Mouse (Mus musculus): ENCODE data around the gene Pptc7. TPM values are rescaled to one million over a fixed set of nuclear protein-coding genes. Genes with fewer than 3 reads are reported as not detected.

Gene Pptc7
- 9.6 and 10.7 TPM in 2 replicates for polyA plus RNA-seq (2016; fragmentation: Nextera tagmentation; extraction: Ambion mirVana)

DNA sequence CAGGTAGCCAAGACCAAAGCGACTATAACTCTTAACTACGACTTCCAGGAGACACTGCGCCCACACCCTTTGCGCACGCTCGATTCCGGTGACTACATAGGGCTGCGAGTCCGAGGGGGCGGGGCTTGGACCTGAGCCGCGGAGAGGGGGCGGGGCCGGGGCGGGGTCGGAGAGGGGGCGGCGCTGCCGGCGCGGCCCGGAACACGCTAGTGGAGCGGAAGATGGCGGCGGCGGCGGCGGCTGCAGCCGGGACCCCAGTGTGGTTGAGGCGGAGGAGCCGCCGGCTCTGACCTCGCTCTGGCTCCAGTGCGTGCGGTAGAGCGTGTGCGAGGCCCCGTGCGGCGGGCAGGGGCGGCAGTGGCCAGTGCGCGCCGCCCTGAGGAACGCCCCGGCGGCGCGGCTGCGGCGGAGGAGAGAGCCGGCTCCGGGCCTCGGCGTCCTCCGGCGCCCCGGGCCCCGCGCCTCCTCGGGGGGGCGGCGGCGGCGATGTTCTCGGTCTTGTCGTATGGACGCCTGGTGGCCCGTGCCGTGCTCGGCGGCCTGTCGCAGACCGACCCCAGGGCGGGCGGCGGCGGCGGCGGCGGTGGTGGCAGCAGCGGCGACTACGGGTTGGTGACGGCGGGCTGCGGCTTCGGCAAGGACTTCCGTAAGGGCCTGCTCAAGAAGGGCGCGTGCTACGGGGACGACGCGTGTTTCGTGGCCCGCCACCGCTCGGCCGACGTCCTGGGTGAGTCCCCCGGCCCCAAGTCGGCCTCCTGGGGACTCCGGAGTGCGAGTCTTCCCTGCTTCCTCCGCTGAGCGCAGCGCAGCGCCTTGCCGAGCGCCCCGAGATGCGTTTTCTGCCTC is at the start of gene Pptc7:
Gene Pptc7, plus strand, starts transcription at position 183 of the 846 bp plus-strand sequence.
- Histone ChIP-seq H3K36me3 (replicated peaks) (peaks cover 16% of the 10 kb centered on the region), H3K27ac (peak within 1 kb of the TSS; percentile 87), H3K4me2 (peak within 1 kb of the TSS; percentile 99), H3K9me3 (no peaks in the 10 kb centered on the region), H3K4me3 (replicated peaks) (peak within 1 kb of the TSS; percentile 99), H3K4me1 (peaks cover 25% of the 10 kb centered on the region), H3K27me3 (peaks cover 5% of the 10 kb centered on the region), H3K9ac (peak within 1 kb of the TSS; percentile 94)
- under 1% methylated on average over 98 of the region's 114 CpGs for WGBS
- ATAC-seq (ENCODE audit: low FRiP score): peak; percentile 94

- Histone ChIP-seq H3K9me3 (no peaks in the 10 kb centered on the region), H3K27me3 (no peaks in the 10 kb centered on the region), H3K4me1 (peaks cover 9% of the 10 kb centered on the region; the same call in 1 of the 2 replicates), H3K9ac (no peak overlapping the region), H3K4me2 (no peak overlapping the region), H3K27ac (peak overlapping the region; percentile 46; the same call in 1 of the 2 replicates), H3K36me3 (replicated peaks) (peaks cover 10% of the 10 kb centered on the region), H3K4me3 (replicated peaks) (no peak overlapping the region)
- 69% methylated on average over 9 of the region's 9 CpGs for WGBS
- no peak for ATAC-seq (ENCODE audit: low FRiP score)
Observed at GRCm38 (mm10) chr5:122235196-122235836, 48.8 kb upstream of the Pptc7 start.

GRCm38 (mm10) chr5:122237200-122237599 is 47.0 kb upstream of the Pptc7 start:
- Histone ChIP-seq H3K9me3 (no peaks in the 10 kb centered on the region), H3K4me2 (no peak overlapping the region), H3K9ac (no peak overlapping the region), H3K4me1 (peaks cover 9% of the 10 kb centered on the region; the same call in 1 of the 2 replicates), H3K4me3 (replicated peaks) (no peak overlapping the region), H3K27ac (no peak overlapping the region), H3K36me3 (replicated peaks) (peaks cover 27% of the 10 kb centered on the region), H3K27me3 (no peaks in the 10 kb centered on the region)
- ATAC-seq (ENCODE audit: low FRiP score): no peak
- 61% methylated on average over 5 of the region's 5 CpGs for WGBS

DNA sequence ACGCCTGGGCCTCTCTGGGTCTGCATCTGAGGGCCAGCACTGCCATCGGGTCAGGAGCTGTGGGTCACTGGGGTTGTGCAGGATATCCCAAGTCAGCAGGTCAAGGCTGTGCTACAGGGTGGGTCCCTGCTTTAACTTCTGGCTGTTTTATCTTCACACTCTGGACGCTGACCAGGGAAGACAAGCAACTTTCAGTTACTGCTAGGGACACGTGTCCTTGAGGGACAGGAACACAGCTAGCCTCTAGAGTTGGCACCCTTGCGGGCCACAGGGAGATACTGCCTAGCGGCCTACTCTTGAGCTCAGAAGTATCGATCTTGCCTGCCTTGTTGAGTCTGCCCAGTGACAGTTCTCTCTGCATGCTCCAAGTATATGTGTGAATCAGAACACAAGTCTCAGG is 44.5 kb upstream of the Pptc7 start:
- H3K4me1 ChIP-seq: peaks cover 22% of the 10 kb centered on the region
- H3K4me3 ChIP-seq (replicated peaks): no peak overlapping the region
- peaks cover 30% of the 10 kb centered on the region for H3K36me3 ChIP-seq (replicated peaks)
- H3K27me3 ChIP-seq: no peaks in the 10 kb centered on the region
- no peak overlapping the region for H3K27ac ChIP-seq
- 85% methylated on average over 7 of the region's 7 CpGs for WGBS
- H3K9ac ChIP-seq: no peak overlapping the region
- no peak overlapping the region for H3K4me2 ChIP-seq
- no peak for ATAC-seq (ENCODE audit: low FRiP score)
- no peaks in the 10 kb centered on the region for H3K9me3 ChIP-seq

DNA sequence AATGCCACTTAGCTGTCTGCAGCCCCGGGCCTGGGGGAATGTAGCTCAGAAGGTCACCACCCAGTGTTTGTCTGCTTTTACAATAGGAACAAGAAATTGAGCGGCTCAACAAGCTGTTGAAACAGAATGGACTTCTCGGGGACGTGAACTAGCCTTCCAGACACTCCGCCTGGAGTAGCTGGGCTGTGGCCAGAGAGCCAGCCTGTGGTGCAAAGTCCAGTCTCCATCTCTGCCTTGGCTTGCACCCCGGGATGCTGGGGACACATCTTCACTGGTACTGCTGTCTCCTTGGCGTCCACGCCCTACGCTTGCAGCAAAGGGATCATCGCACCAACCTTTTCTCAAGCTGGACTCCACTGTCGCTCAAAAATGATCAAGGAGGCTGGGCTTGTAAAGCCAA is 43.6 kb upstream of the Pptc7 start:
- Histone ChIP-seq H3K27me3 (no peaks in the 10 kb centered on the region), H3K9ac (no peak overlapping the region), H3K27ac (no peak overlapping the region), H3K4me3 (replicated peaks) (no peak overlapping the region), H3K4me1 (peaks cover 24% of the 10 kb centered on the region), H3K4me2 (no peak overlapping the region), H3K9me3 (no peaks in the 10 kb centered on the region), H3K36me3 (replicated peaks) (peaks cover 30% of the 10 kb centered on the region)
- WGBS: 84% methylated on average over 11 of the region's 11 CpGs
- ATAC-seq (ENCODE audit: low FRiP score): no peak

- Histone ChIP-seq H3K27me3 (no peaks in the 10 kb centered on the region), H3K4me2 (no peak overlapping the region), H3K36me3 (replicated peaks) (peaks cover 30% of the 10 kb centered on the region), H3K9ac (no peak overlapping the region), H3K4me1 (peaks cover 22% of the 10 kb centered on the region), H3K9me3 (no peaks in the 10 kb centered on the region), H3K27ac (no peak overlapping the region), H3K4me3 (replicated peaks) (no peak overlapping the region)
- 79% methylated on average over 1 of the region's 1 CpGs for WGBS
- no peak for ATAC-seq (ENCODE audit: low FRiP score)
Observed at GRCm38 (mm10) chr5:122240989-122241388, 43.2 kb upstream of the Pptc7 start.

DNA sequence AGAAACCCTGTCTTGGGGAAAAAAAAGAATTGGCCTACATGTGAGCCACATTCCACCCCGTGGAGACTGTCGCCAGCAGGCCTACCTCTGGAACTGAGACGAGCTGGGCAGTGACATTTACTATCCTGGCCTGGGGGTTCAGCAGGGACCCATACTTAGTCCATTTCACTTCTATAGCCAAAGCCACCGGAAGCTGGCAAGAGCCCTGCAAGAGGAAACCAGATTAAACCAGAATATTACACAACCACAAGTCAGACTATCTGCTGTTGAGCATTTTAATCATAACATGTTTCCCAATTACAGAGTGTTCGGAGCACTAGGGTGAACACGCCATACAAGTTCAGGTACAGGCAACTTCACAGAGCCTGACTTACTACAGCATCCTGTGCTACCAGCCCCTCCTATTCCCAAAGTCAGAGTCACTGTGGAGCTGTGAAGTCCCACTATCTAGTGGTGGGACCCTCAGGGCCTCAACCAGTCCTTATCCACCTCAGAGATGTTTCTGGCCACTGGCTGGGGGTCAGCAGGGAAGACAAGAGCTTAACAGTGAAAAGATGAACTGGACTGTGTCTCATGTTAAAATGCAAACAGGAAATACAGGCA is 41.5 kb upstream of the Pptc7 start:
- no peak for ATAC-seq (ENCODE audit: low FRiP score)
- H3K27ac ChIP-seq: no peak overlapping the region
- H3K4me1 ChIP-seq: peaks cover 22% of the 10 kb centered on the region
- no peaks in the 10 kb centered on the region for H3K9me3 ChIP-seq
- H3K36me3 ChIP-seq (replicated peaks): peaks cover 35% of the 10 kb centered on the region
- H3K4me3 ChIP-seq (replicated peaks): no peak overlapping the region
- H3K9ac ChIP-seq: no peak overlapping the region
- H3K27me3 ChIP-seq: no peaks in the 10 kb centered on the region
- no peak overlapping the region for H3K4me2 ChIP-seq
- 86% methylated on average over 6 of the region's 6 CpGs for WGBS

DNA sequence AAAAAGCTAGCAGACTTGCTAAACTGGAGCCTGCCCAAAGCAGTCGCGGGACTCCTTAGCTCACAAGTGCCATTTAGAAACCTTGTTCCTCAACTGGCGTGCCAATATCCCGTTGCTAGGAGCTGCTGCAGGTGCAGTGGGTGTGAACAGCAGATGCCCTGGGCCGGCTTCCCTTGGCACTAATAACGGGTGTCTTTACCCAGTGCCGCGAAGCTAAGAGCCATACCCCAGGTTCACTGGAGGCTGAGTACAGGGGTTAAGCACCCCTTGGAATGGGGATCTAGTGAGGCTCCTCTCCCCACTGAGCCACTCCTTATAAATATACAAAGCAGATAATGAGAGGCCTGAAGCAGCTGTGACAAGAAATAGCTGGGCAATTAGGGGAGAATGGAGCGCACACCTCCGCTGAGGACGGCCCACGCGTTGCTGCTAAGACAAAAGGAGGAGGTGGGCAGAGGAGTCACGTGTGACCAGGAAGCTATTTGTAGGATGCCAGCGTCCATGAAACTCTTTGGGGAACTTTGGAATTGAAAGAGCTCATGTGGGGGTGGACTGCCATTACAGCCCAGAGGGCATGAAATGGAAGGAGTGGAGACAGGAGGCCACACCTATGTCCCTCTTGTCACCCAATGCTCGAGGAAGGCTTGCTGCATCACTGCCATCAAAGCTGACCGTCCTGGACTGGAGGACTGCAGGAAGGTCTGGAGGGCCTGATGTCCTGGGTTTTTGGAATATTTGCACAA is 40.2 kb upstream of the Pptc7 start:
- H3K36me3 ChIP-seq (replicated peaks): peaks cover 48% of the 10 kb centered on the region
- ATAC-seq (ENCODE audit: low FRiP score): no peak
- 62% methylated on average over 17 of the region's 17 CpGs for WGBS

GRCm38 (mm10) chr5:122245186-122245585 is 39.0 kb upstream of the Pptc7 start:
- Histone ChIP-seq H3K9ac (no peak overlapping the region), H3K4me2 (no peak overlapping the region), H3K27me3 (no peaks in the 10 kb centered on the region), H3K4me1 (peaks cover 22% of the 10 kb centered on the region), H3K9me3 (no peaks in the 10 kb centered on the region), H3K27ac (peak overlapping the region; percentile 54), H3K36me3 (replicated peaks) (peaks cover 46% of the 10 kb centered on the region), H3K4me3 (replicated peaks) (no peak overlapping the region)
- ATAC-seq (ENCODE audit: low FRiP score): no peak
- 55% methylated on average over 3 of the region's 3 CpGs for WGBS

More for the DNA sequence above, 40.2 kb upstream of the Pptc7 start:
- no peak overlapping the region for H3K9ac ChIP-seq
- no peaks in the 10 kb centered on the region for H3K27me3 ChIP-seq
- no peaks in the 10 kb centered on the region for H3K9me3 ChIP-seq
- peak overlapping the region; percentile 61 for H3K27ac ChIP-seq
- peaks cover 22% of the 10 kb centered on the region for H3K4me1 ChIP-seq
- H3K4me3 ChIP-seq (replicated peaks): no peak overlapping the region
- H3K4me2 ChIP-seq: peak overlapping the region; percentile 21; the same call in 1 of the 2 replicates

DNA sequence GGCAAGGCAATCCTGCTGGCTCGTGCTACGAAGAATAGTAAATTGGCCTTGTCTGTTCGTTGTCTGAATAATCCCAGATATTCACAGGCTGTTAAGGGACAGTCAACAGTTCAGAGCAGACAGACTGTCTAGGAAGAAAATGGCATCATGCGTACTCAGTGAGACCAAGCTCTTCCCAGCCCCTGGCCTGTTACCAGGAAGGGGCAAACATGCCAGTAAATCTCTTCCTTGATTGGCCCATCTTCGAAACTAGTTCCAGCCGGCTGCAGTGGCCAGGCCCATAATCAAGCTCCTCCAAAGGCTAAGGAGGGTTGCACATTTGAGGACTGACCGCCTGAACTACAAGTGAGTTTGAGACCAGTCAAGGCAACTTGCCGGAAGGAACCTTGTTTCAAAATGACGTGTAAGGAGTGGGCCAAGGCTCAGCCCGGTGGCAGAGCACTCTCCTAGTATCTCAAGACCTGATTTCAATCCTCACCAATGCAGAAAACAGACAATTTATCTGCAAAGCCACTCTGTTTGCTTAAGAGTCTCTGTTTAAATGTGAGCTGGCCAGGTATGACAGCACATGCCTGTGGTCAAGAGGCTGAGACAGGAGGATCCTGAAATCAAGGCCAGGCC is 37.5 kb upstream of the Pptc7 start:
- ATAC-seq (ENCODE audit: low FRiP score): no peak

GRCm38 (mm10) chr5:122247529-122247928 is 36.6 kb upstream of the Pptc7 start:
- Histone ChIP-seq H3K9ac (no peak overlapping the region), H3K4me3 (replicated peaks) (no peak overlapping the region), H3K4me1 (peaks cover 22% of the 10 kb centered on the region), H3K27ac (no peak overlapping the region), H3K36me3 (replicated peaks) (peaks cover 42% of the 10 kb centered on the region), H3K4me2 (no peak overlapping the region), H3K9me3 (no peaks in the 10 kb centered on the region), H3K27me3 (no peaks in the 10 kb centered on the region)
- WGBS: 92% methylated on average over 11 of the region's 11 CpGs
- no peak for ATAC-seq (ENCODE audit: low FRiP score)

More for the DNA sequence above, 37.5 kb upstream of the Pptc7 start:
- WGBS: 85% methylated on average over 10 of the region's 10 CpGs
- no peak overlapping the region for H3K9ac ChIP-seq
- H3K4me2 ChIP-seq: no peak overlapping the region
- H3K27me3 ChIP-seq: no peaks in the 10 kb centered on the region
- no peak overlapping the region for H3K4me3 ChIP-seq (replicated peaks)
- H3K27ac ChIP-seq: no peak overlapping the region
- peaks cover 22% of the 10 kb centered on the region for H3K4me1 ChIP-seq
- no peaks in the 10 kb centered on the region for H3K9me3 ChIP-seq
- H3K36me3 ChIP-seq (replicated peaks): peaks cover 45% of the 10 kb centered on the region

Data from forebrain, embryonic 12.5 days (tissue).